Mouse (Mus musculus): ENCODE data around the gene Cct3.

DNA sequence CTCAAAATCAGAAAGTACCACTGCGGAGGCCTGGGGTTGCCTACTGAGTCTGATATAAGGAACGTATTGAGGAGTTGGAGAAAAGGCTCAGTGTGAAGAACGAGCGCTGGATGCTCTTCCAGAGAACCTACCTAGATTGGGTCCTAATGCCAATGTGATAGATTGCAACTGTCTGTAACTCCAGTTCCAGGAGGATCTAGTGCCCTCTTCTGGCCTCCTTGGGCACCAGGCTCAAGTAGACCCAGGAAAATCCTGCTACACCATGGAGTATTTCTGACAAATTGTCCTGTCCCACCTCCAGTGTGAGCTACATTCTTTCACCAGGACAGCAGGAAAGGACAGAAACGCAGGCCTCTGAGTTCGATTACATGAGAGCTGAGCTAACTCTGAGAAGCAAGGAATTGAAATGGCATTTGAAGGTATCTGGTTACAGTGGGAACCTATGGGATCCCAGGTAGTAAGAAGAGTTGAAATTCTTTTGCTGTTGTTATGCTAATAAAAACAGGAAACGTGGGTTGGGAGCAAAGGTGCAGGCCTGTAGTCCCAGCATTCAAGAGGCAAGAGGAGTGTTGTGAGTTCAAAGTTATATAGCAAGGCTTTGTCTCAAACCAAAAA lies 20.3 kb upstream of the Cct3 start:
- TF ChIP-seq CTCF (IDR thresholded peaks at IDR 0.05; ENCODE audit: extremely low read depth, insufficient read depth, low read length) (peak; percentile 69), POLR2A (IDR thresholded peaks at IDR 0.05; ENCODE audit: extremely low read depth, insufficient read depth, low read length) (no peak)
